Mouse (Mus musculus) C2C12 (cell line): Measurements from ENCODE around the gene Crabp1. TPM values are rescaled to one million over a fixed set of nuclear protein-coding genes. Genes with fewer than 3 reads are reported as not detected.

Experiments
- H3K27me3 ChIP-seq: one replicate; pipeline ENCODE4 v1.6.1; 2011; ENCODE audit not compliant: control insufficient read depth, insufficient read depth, insufficient read length
- H3K36me3 ChIP-seq: one replicate; pipeline ENCODE4 v1.6.1; 2011; ENCODE audit not compliant: control insufficient read depth, insufficient read depth
- H3K4me3 ChIP-seq: one replicate; pipeline ENCODE4 v1.5.1; 2011; ENCODE audit warnings: mild to moderate bottlenecking, control low read depth; ENCODE audit not compliant: poor library complexity, insufficient read depth, severe bottlenecking
- H3K79me2 ChIP-seq: one replicate; pipeline ENCODE4 v1.6.1; 2011; ENCODE audit not compliant: control insufficient read depth, insufficient read depth
- H3K79me3 ChIP-seq: one replicate; pipeline ENCODE4 v1.6.1; 2011; ENCODE audit warnings: low read depth, control low read depth
- H3ac ChIP-seq: one replicate; pipeline ENCODE3; 2011; ENCODE audit warnings: low read depth; ENCODE audit not compliant: control insufficient read depth, insufficient read length
- CEBPB ChIP-seq: IDR thresholded peaks from one replicate; pipeline ENCODE4 v1.6.1; 2011; ENCODE audit warnings: low read depth, mild to moderate bottlenecking, control low read depth, moderate library complexity
- CTCF ChIP-seq: IDR thresholded peaks from one replicate; pipeline ENCODE4 v1.5.1; 2011; ENCODE audit not compliant: control insufficient read depth, insufficient read depth, insufficient read length
- FOSL1 ChIP-seq: IDR thresholded peaks from one replicate; pipeline ENCODE4 v1.8.0; 2011; ENCODE audit warnings: mild to moderate bottlenecking, low read length; ENCODE audit not compliant: poor library complexity, insufficient read depth, severe bottlenecking
- MAX ChIP-seq: IDR thresholded peaks from one replicate; pipeline ENCODE4 v1.6.1; 2011; ENCODE audit warnings: mild to moderate bottlenecking, control low read depth
- MYOD1 ChIP-seq: IDR thresholded peaks from one replicate; pipeline ENCODE4 v1.6.1; 2011; ENCODE audit warnings: low read depth; ENCODE audit not compliant: control insufficient read depth, insufficient read length
- MYOG ChIP-seq: IDR thresholded peaks from one replicate; pipeline ENCODE4 v1.6.1; 2011; ENCODE audit not compliant: control insufficient read depth, insufficient read length; ENCODE audit errors: extremely low read depth
- USF1 ChIP-seq: IDR thresholded peaks from one replicate; pipeline ENCODE4 v1.6.1; 2011; ENCODE audit warnings: low read depth, mild to moderate bottlenecking, control low read depth, moderate library complexity
- polyA plus RNA-seq: library from polyadenylated mRNA; unstranded; fragments of >200 nt; fragmentation: generic; extraction: Trizol; gene quantifications from one replicate; pipeline ENCODE4 v1.2.1, GENCODE M21; 2012; ENCODE audit warnings: missing spikeins

Gene Crabp1
- polyA plus RNA-seq, 1 experiment, result not detected

DNA sequence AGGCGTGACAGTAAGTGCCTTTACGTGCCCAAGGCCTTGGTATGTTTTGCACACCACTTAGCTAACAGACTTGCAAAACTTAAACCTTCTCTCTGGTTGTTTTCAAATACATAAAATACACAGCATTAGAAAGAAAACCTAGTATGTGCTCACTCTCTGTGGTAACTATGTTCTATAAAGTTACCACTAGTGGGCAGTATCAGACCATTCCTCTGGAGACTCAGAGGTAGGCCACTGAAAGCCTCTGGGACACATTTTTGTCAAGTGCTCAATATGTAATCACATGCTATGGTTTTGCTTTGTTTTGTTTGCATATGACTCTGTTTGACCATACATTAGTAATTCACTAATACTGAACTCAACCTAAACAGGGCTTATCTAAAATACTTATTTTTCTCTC is 32.4 kb upstream of the Crabp1 start:
- H3K79me2 ChIP-seq, result peaks cover 41% of the 10 kb centered on the region
- TF ChIP-seq CEBPB (no peak), FOSL1 (no peak), USF1 (no peak)

DNA sequence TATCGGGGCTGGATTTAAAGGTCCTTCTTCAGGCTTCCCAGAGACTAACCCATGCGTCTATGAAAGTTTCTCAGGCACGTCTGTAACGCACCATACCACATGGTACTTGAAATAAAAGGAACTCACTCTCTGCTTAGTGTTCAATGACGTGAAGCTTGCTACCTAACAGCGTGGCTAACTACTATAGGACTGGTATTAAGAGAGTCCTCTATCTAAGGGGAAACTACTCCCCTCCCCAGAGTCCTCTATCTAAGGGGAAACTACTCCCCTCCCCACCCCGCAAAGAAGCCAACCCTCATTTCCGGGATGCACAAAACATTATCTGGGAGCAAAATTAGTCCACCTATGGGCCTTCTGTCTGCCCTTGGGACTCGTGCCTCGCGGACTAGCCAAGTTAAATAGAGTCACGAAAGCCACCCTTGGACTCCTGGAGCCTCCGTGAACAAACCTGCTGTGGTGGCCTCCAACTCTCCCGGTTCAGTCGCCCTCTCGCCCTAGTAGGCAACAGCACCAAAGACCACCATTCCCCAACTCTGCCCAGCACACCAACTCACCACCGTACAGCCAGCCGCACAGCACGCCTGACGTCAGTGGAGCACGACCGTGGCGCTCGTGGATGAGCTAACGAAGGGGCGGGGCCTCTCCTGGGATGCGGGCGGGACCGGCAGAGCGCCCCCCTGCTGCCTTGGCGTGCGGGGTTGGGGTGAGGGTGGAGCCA is 30.5 kb upstream of the Crabp1 start, which contains the start of gene Wdr61:
Gene Wdr61 (minus strand): TSS at position 599 of the 718 bp plus-strand sequence.
- Histone ChIP-seq H3ac (peak within 1 kb of the TSS; percentile 69), H3K79me2 (peaks cover 41% of the 10 kb centered on the region), H3K27me3 (no peaks in the 10 kb centered on the region), H3K4me3 (peak within 1 kb of the TSS; percentile 81), H3K36me3 (peaks cover 8% of the 10 kb centered on the region), H3K79me3 (peaks cover 26% of the 10 kb centered on the region)
- TF ChIP-seq MAX (no peak), CTCF (peak; percentile 95), MYOG (no peak)

More for the DNA sequence above, 32.4 kb upstream of the Crabp1 start:
- peaks cover 26% of the 10 kb centered on the region for H3K79me3 ChIP-seq
- no peaks in the 10 kb centered on the region for H3K27me3 ChIP-seq
- no peak overlapping the region for H3K4me3 ChIP-seq
- H3ac ChIP-seq, result no peak overlapping the region
- peaks cover 22% of the 10 kb centered on the region for H3K36me3 ChIP-seq

DNA sequence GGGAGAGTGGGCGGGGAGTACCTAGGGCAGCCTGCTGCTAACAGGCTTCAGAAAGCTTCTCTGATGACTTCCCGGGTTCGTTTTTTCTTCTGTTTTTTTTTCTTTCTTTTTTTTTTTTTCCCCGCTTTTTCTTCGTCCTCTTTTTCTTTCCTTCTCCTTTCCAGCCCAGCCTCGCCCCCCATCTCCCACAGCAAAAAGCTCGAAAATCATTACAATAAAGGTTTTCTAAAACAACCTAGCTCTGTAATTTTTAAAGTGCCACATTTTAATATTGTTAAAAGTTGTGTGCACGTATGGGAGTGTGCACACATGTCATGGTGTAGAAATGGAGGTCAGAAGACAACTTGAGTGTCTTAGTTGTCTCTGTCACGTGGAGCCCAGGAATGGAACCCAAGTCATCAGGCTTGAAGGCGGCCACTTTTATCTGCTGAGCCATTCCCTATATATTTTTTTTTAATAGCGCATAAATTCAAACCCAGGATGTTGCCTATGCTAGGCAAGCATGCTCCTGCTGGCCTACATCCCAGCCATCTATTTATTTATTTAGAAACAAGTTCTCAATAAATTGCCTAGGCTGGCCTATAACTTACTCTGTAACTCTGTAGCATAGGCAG is 29.8 kb upstream of the Crabp1 start:
- Histone ChIP-seq H3K79me3 (peaks cover 26% of the 10 kb centered on the region), H3K4me3 (no peak overlapping the region), H3ac (no peak overlapping the region), H3K27me3 (no peaks in the 10 kb centered on the region), H3K79me2 (peaks cover 41% of the 10 kb centered on the region), H3K36me3 (peaks cover 2% of the 10 kb centered on the region)
- TF ChIP-seq MYOD1, result no peak
- TF ChIP-seq MYOG, result no peak
- peak; percentile 17 for TF ChIP-seq USF1

DNA sequence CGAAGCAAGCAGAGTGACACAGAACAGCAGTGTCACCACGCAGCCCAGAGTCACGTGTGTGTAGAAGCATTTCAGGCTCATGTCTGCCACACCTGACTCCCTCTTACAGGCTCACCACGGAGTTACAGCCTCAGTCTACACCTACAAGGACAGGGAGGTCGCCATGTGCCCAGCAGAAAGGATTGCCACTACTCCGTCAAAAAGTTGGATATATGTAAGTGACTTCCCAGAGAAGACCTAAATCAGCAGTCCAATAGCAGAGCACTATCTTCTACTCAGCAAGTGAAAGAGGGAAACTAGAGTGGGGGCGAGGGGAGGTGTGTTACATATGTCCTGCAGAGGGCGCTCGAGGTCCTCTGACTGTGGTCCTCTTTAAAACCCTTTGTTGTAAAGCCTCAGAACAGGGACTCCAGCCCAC is 28.3 kb upstream of the Crabp1 start:
- Histone ChIP-seq H3K36me3 (no peaks in the 10 kb centered on the region), H3K4me3 (no peak overlapping the region), H3ac (peak overlapping the region; percentile 13), H3K79me2 (peaks cover 31% of the 10 kb centered on the region), H3K79me3 (peaks cover 22% of the 10 kb centered on the region), H3K27me3 (no peaks in the 10 kb centered on the region)
- TF ChIP-seq MAX (no peak), CTCF (peak; percentile 40)

DNA sequence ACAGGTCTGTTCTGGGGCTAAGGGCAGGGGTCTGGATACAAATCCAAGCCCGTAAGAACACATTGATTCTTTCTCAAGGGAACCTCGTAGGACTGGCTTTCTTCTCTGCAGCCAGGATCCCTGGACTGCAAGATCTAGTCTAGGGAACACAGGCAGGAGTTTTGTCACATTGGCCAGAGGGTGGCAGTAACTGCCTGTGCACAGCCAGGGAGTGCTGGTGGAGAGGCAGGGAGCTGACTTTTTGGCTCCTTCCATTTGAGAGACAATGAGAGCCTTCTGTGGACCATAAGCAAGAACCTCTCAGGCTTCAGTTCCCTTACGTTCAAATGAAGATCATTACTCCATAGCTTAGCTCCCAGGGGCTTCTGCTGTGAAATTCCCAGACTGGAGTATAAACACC is 26.2 kb upstream of the Crabp1 start:
- no peak overlapping the region for H3ac ChIP-seq
- peak; percentile 80 for TF ChIP-seq CTCF
- no peak for TF ChIP-seq MAX
- H3K36me3 ChIP-seq, result no peaks in the 10 kb centered on the region
- peaks cover 9% of the 10 kb centered on the region for H3K79me3 ChIP-seq
- H3K27me3 ChIP-seq, result peaks cover 3% of the 10 kb centered on the region
- H3K4me3 ChIP-seq, result no peak overlapping the region
- peaks cover 10% of the 10 kb centered on the region for H3K79me2 ChIP-seq

DNA sequence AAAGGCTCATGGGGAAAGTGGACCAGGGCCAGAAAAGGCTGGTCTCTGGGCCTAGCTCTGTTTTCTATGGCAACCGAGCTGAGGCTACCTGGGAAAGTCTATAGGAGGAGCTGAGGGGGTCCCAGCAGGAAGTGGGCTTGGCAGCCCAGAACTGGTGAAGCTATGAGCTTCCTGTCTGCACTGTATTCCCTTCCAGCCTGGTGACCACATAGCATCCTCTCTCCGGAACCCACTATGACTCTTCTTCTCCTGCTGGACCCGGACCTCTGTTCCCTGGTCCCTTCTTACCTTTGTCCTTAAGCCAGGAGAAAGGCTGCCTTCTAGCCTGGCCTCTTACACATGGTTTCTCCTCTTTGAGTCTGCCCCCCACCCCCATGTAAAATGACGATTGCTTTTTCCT is 20.7 kb upstream of the Crabp1 start:
- Histone ChIP-seq H3K4me3 (no peak overlapping the region), H3ac (no peak overlapping the region), H3K36me3 (no peaks in the 10 kb centered on the region), H3K79me3 (no peaks in the 10 kb centered on the region), H3K27me3 (peaks cover 3% of the 10 kb centered on the region), H3K79me2 (no peaks in the 10 kb centered on the region)
- TF ChIP-seq MAX (no peak), MYOD1 (no peak), MYOG (no peak), CTCF (no peak)
